Mouse (Mus musculus): ENCODE data around the gene Haao.

Haao gene

DNA sequence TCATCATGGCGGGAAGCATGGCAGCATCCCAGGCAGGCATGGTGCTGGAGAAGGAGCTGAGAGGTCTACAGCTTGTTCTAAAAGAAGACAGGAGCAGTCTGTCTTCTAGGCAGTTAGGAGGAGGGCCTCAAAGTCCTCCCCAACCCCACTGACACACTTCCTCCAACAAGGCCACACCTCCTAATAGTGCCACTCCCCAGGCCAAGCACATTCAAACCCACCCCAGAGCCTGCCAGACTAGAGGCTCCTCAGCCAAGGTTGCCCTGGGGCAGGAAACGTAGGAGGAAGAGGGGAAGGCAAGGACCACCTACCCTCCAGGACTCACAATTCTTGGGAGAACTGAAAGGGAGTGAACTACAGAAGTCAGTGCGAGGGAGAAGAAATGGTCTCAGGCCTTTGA lies at the start of gene Haao:
Gene Haao (minus strand): TSS at position 149 of the 400 bp plus-strand sequence.
- DNase-seq = no peak

DNA sequence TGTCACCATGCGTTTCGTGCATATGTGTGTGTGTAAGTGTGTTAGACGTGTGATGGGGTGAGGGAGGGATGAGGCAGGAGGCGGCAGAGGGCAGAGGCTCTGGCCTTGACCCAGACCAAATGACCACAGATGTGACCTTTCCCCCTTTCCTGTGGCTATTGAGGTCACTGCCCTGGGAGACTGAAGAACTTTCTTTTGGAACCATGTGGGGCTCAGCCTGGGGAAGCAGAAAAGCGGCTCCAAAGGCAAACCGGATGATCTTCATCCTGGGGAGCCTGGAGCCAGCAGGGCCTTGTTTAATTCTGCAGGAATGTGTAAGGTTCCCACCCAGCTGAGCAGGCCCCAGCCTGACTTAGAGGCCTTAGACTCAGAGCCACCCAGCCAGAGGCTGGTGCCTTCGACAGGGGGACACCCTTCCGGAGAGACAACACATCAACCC lies 49.6 kb upstream of the Haao start:
- peak; percentile 45 for DNase-seq

DNA sequence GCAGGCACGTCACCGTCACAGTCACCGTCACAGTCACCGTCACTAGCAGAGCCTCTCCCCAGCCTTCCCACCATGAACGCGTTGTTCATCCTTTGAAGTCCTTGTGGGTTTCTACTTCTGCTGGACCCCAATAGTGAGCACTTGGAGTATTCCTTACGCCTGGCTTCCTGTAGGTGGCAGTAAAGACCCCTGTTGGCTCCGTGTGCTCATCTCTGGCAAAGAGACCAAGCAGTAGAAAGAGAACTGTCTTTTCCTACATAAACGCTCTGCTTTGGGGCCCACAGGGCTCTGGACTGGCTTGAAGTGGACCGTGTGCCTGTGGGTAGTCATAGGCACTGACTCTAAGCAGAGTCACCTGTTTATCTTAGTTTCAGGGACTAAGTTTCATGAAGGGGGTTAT lies 49.0 kb upstream of the Haao start:
- peak; percentile 70 for DNase-seq

GRCm38 (mm10) chr17:83895321-83895770 lies 47.6 kb upstream of the Haao start:
- peak; percentile 33 for DNase-seq

DNA sequence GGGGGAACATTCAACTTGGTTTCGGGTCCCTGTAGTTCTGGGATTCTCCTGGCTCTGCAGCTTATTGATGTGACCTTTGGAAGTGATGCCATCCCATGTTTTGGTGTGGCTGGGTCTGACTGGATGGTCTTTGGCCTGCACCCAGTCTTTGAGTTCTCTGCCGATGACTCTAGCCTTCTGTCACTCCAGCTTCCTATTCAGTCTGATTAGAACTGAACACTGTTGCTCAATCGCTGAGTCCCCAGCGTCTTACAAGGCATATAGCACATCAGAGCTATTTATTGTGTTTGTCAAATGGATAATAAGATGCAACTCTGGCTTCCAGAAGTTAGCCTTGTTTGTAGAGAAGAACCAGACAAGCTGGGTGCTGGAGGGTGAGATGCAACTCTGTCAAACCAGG lies 45.4 kb upstream of the Haao start:
- no peak for DNase-seq

DNA sequence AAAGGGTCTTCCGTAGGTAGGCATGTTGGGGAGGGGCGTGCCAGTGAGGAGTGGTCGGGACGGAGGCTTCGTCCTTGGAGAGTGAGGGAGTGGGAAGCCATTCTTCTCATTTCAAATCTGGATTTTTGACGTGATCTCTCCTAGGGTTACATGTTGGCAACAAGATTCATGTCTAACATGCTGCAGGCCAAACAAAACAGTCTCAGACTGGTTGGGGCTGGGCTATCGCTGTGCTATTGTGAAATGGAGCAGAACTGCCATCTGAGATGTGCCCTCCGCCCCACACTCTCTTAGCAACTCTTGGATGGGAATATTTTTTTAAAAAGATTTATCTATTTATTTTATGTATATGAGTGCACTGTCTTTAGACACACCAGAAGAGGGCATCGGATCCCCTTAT lies 44.1 kb upstream of the Haao start:
- no peak for DNase-seq

DNA sequence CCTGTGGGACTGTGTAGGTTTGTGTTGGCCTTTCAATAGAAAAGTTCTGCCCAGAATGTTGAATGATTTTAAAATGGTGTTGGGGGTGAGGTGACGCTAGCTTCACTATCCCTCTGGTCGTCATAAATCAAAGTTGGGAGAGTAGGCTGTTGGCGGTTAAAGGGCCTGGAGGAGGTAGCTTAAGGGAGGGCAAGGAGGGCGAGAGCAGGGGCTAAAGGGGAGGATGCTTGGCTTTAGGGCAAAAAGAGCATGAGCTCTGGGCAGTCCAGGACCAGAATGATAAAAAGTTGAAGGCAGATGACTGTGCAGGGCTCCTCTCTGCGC lies 42.6 kb upstream of the Haao start:
- DNase-seq = no peak

DNA sequence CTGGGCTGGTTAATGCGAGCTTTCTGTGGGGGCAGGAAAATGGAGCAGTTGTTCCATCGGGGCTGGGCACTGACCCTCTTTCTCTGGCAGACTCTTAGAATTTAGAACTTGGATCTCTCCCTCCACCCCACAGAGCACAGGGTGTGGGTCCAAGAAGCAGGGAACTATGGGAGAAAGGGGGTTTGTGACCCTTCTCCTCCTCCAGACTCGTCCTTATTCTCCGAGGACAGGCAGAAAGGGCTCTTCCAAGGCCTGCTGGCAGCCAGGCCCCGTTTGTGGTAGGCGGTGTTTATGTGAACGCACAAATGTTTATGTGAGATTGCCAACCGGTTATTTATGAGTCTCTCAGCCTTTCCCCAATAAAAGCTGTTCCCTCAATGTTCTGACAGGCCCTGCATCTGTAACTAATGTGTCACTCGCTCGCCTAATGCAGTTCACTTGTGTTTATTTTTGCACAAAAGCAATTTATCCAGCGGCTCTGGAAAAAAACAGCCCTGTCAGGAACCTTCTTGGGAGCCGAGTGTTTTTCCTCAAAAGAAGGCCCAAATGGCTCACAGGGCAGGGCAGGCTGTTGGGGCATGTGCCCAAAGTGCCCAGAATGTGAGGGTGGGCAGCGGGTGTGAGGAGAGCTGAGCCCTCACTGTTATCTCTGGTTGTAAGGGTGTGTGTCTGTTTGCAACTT lies 42.1 kb upstream of the Haao start:
- DNase-seq = peak; percentile 59

GRCm38 (mm10) chr17:83889329-83889690 lies 41.5 kb upstream of the Haao start:
- no peak for DNase-seq

GRCm38 (mm10) chr17:83887241-83887640 lies 39.5 kb upstream of the Haao start:
- no peak for DNase-seq

- DNase-seq = no peak
These were observed 38.6 kb upstream of the Haao start for GRCm38 (mm10) chr17:83886395-83886794.

GRCm38 (mm10) chr17:83885750-83886149 lies 38.0 kb upstream of the Haao start:
- DNase-seq = peak; percentile 48

DNA sequence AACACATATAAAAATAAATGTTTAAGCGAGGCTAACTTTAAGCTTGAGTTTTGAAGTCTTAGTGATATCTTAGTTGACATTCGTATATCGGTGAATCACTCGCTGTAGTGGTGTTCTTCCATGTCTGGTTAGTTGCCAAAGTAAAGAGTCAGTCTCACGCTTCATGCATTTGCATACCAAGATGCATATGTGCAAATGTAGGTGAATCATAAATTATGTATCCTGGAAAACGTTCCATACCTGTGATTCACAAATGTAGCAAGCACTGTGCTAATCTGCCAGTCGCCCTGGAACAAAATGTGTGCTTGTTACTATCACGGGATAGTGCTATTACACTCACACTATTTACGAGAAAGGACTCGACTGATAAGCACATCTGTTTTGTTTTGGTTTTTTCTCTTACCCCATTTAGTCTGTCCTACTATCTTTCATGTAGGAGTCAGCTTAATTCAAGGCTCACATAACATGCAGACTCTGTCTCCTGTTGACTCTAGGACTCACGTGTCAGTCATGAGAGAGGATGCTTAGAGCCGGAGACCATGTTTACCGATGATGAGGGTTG lies 37.3 kb upstream of the Haao start:
- no peak for DNase-seq

- DNase-seq = no peak
These were observed 35.0 kb upstream of the Haao start for GRCm38 (mm10) chr17:83882788-83883187.

- no peak for DNase-seq
These were observed 33.3 kb upstream of the Haao start for GRCm38 (mm10) chr17:83881071-83881470.

DNA sequence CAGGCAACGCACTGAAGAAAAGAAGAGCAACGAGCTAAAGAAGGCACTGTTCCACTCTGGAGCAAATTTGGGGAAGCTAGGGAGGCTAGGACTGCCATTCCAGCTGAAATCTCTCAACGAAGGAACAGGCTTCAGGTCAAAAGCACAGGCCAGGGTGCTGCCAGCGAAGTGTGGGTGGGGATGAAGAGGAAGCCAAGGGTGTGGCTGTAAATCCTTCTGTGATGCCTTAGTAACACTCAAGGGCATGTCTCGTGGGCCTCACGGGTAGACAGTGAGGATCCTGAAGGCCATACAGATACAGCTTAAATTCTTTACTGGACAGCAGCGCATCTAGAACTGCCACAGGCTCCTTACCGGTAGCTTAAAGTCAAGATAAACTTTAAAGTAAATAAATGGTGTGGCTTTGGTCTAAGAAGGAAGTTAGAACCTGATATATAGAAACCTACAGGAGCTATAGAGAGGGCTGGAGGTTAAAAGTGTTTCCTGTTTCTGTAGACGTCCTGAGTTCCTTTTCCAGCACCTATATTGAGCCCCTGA lies 32.5 kb upstream of the Haao start:
- no peak for DNase-seq

DNA sequence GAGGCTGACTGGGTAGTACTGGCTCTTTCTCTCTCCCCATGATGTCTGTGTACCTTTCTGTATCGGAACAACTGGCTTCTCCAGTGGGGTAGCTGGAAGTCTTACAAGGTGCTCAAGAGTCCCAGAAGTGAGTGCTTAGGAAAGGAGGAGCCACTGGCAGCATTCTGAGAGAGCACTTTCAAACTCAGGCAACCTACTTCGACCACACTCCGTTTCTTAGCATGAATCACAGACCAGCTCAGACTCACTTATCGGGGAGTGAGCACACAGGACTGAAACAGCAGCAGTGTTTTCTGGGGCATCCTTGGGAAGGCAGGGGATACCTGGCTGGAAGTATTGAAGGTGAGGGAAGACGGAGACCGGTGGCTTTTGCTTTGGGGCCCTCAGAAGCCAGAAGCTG lies 31.9 kb upstream of the Haao start:
- no peak for DNase-seq

DNA sequence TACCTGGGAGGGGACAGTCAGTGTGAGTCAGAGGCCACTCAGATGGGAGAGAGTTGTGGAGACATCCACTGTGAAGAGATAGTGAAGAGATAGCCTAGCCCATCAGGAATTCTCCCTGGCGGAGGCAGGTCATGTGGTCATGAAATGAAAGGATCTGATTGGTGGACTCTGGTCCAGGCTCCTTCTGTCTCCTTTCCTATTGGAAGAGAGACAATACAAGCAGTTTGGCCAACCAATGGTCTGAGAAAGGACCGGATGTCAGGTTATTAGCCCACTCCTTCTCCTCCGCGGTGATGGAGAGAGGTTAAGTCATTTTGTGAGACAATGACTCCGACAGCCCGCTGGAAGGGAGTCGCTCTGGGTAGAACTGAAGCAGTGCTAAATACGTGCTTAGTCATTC lies 26.8 kb upstream of the Haao start:
- no peak for DNase-seq

DNA sequence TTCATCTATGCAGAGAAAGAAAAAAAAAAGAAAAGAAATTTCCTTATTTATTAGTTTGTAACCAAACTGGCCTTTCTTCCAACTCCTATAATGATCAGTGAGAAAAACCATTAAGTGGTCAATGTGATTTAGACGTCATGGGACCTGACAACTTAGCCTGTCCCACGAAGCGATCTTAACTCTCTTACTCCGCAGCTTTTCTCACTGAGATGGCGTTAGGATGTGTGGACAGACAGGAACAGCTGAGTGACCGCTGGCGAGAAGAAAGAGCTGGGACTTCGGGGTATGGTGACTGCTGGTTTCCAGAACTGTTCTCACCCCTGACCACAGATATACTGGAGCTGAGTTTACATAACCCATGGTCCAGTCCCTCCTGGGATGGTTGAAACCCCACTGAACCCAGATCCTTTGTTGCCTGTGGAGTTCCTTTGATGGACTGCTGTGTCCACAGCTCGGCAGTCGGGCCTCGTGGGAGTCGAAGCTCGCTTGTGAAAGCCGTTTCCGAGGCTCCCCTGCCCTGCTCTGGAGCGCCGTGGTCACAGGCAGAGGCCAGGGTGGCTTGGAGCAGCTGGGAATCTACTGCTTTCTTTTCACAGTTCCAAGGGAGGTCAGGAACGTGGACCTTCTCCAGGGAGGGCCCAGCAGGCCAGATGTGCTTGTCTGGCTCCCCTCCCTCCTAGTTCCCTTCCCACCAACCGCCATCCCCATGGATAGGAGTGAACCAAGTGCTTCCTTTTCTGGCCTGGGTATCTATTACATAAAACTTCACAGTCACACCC lies 25.8 kb upstream of the Haao start:
- DNase-seq = peak; percentile 79

GRCm38 (mm10) chr17:83872806-83873348 lies 25.1 kb upstream of the Haao start:
- DNase-seq = peak; percentile 90

DNA sequence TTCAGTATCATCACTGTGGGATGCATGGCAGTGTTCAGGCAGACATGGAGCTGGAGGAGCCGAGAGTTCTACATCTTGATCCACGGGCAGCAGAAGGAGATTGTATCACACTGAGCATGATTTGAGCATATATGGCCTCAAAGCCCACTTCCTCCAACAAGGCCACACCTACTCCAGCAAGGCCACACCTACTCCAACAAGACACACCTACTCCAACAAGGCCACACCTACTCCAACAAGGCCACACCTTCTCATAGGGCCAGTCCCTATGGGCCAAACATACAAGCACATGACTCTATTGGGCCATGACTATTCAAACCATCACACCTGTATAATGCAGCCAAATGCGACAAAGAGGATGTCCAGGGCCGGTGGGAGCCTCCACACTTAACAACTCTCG lies 23.6 kb upstream of the Haao start:
- no peak for DNase-seq

DNA sequence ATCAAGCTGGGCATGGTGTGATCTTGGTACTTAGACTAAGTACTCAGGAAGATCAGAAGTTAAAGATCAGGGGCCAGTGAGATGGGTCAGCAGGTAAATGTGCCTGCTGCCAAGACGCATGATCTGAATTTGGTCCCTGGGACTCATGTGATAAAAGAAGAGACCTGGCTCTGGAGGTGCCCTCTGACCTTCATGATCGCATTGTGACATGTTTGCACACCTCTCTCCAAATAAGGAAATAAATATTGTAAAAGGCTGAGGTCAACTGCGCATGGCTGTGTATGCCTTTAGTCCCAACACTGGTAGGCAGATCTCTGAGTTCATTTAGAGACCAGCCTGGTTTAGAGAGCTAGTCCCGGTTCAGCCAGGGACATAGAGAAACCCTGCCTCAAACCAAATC lies 22.6 kb upstream of the Haao start:
- no peak for DNase-seq

- DNase-seq = peak; percentile 57
These were observed 18.8 kb upstream of the Haao start for GRCm38 (mm10) chr17:83866582-83866981.

GRCm38 (mm10) chr17:83865366-83865765 lies 17.6 kb upstream of the Haao start:
- DNase-seq = no peak
